Comparison of ENCODE assay signal across 9 mouse cellular contexts in genomic region chr15:83042655-83043361, GRCm38 (mm10). TPM values are rescaled to one million over a fixed set of nuclear protein-coding genes. Genes with fewer than 3 reads are reported as not detected.
DNase-seq lines count a peak whose midpoint lies in the region; ATAC-seq lines count a peak whose summit lies in the region.
"Had no signal": no experiment of that assay in that cellular context is flagged by ENCODE, and none has a peak within 500 bp of the region (broad histone marks: within the 10 kb centered on the region; RNA-seq: fewer than 3 reads in every experiment).

No protein-coding gene starts in this region.

- no peak for DNase-seq in lung, postnatal 25 days (ENCODE audit: low spot score)
- peak; percentile 67 to 70 for DNase-seq in layer of hippocampus, postnatal 10 days (ENCODE audit: low spot score in 2 of 2)
- DNase-seq in kidney, adult 11 months: no peak
- DNase-seq in urinary bladder, postnatal 25 days (ENCODE audit: low spot score): no peak
- DNase-seq in urinary bladder, postnatal 14 days (ENCODE audit: low spot score): no peak

- no peak overlapping the region for H3K27ac ChIP-seq in lung, embryonic 15.5 days
- H3K27ac ChIP-seq in embryonic facial prominence, embryonic 12.5 days: peak overlapping the region; percentile 69; the same call in 1 of the 2 replicates
- no peak overlapping the region for H3K27ac ChIP-seq in stomach, embryonic 16.5 days (ENCODE audit: low read length)
- H3K27ac ChIP-seq: liver, embryonic 15.5 days had no signal

- H3K27me3 ChIP-seq in lung, embryonic 15.5 days: no peaks in the 10 kb centered on the region
- H3K27me3 ChIP-seq in embryonic facial prominence, embryonic 12.5 days: no peaks in the 10 kb centered on the region
- H3K27me3 ChIP-seq in stomach, embryonic 16.5 days (ENCODE audit: control insufficient read depth, insufficient read depth, low read length): no peaks in the 10 kb centered on the region
- H3K27me3 ChIP-seq: liver, embryonic 15.5 days had no signal

- no peak overlapping the region for H3K4me3 ChIP-seq in lung, embryonic 15.5 days
- no peak overlapping the region for H3K4me3 ChIP-seq in embryonic facial prominence, embryonic 12.5 days
- no peak overlapping the region for H3K4me3 ChIP-seq in stomach, embryonic 16.5 days (replicated peaks; ENCODE audit: low read length)
- H3K4me3 ChIP-seq: liver, embryonic 15.5 days had no signal

- peak overlapping the region; percentile 28; the same call in 1 of the 2 replicates for H3K4me2 ChIP-seq in lung, embryonic 15.5 days
- peak overlapping the region; percentile 34 for H3K4me2 ChIP-seq in embryonic facial prominence, embryonic 12.5 days (replicated peaks)
- peak overlapping the region; percentile 30 for H3K4me2 ChIP-seq in stomach, embryonic 16.5 days (ENCODE audit: low read depth, low read length)
- H3K4me2 ChIP-seq: liver, embryonic 15.5 days had no signal

- H3K9me3 ChIP-seq in lung, embryonic 15.5 days: no peaks in the 10 kb centered on the region
- H3K9me3 ChIP-seq in embryonic facial prominence, embryonic 12.5 days: no peaks in the 10 kb centered on the region; the same call in 1 of the 2 replicates
- H3K9me3 ChIP-seq in stomach, embryonic 16.5 days (replicated peaks; ENCODE audit: control insufficient read depth, low read length): no peaks in the 10 kb centered on the region; the same call in 1 of the 2 replicates
- H3K9me3 ChIP-seq: liver, embryonic 15.5 days had no signal

- ATAC-seq in lung, embryonic 15.5 days (ENCODE audit: borderline replicate concordance, extremely low read depth, low FRiP score, low TSS enrichment): no peak
- ATAC-seq in embryonic facial prominence, embryonic 12.5 days (ENCODE audit: insufficient number of reproducible peaks, insufficient read depth, low FRiP score, low TSS enrichment): no peak; the same call in 1 of the 2 replicates
- peak; percentile 59; the same call in 1 of the 2 replicates for ATAC-seq in stomach, embryonic 16.5 days (ENCODE audit: insufficient read depth, low FRiP score)

- H3K4me1 ChIP-seq in lung, embryonic 15.5 days: peaks cover 38% of the 10 kb centered on the region
- peaks cover 27% of the 10 kb centered on the region for H3K4me1 ChIP-seq in embryonic facial prominence, embryonic 12.5 days
- H3K4me1 ChIP-seq in stomach, embryonic 16.5 days (ENCODE audit: control insufficient read depth, insufficient read depth, low read length): peaks cover 14% of the 10 kb centered on the region

- WGBS in lung, embryonic 15.5 days: 7% methylated on average over 6 of the region's 6 CpGs
- 7% methylated on average over 6 of the region's 6 CpGs for WGBS in embryonic facial prominence, embryonic 12.5 days
- WGBS in stomach, embryonic 16.5 days: 8% methylated on average over 6 of the region's 6 CpGs

- no peak overlapping the region for H3K9ac ChIP-seq in lung, embryonic 15.5 days
- H3K9ac ChIP-seq in embryonic facial prominence, embryonic 12.5 days: no peak overlapping the region
- H3K9ac ChIP-seq in stomach, embryonic 16.5 days (ENCODE audit: low read length): peak overlapping the region; percentile 55
- H3K9ac ChIP-seq: liver, embryonic 15.5 days had no signal

- H3K36me3 ChIP-seq in lung, embryonic 15.5 days: no peaks in the 10 kb centered on the region
- no peaks in the 10 kb centered on the region for H3K36me3 ChIP-seq in embryonic facial prominence, embryonic 12.5 days
- no peaks in the 10 kb centered on the region for H3K36me3 ChIP-seq in stomach, embryonic 16.5 days (ENCODE audit: control insufficient read depth, insufficient read depth, low read length)
- H3K36me3 ChIP-seq: liver, embryonic 15.5 days had no signal

RNA-seq across cellular contexts. Expression of gene Nfam1, which starts 9.7 kb away (rescaled TPM):
- 3.5 and 3.8 TPM in 2 replicates for polyA plus RNA-seq in lung, embryonic 15.5 days (2015; fragmentation: Nextera tagmentation; extraction: Ambion mirVana)
- polyA plus RNA-seq in embryonic facial prominence, embryonic 12.5 days (2016; fragmentation: Nextera tagmentation; extraction: Ambion mirVana): 2.3 and 3.0 TPM in 2 replicates
- 1 to 10 TPM; 1.6 to 2.4 TPM for total RNA-seq in layer of hippocampus, postnatal 10 days (2021)
- 5.6 and 7.4 TPM in 2 replicates for polyA plus RNA-seq in stomach, embryonic 16.5 days (2015; fragmentation: Nextera tagmentation; extraction: Ambion mirVana)

RNA-seq across cellular contexts. Expression of gene Serhl, which starts 46.5 kb away (rescaled TPM):
- 61.9 TPM in 2 replicates for polyA plus RNA-seq in lung, embryonic 15.5 days (2015; fragmentation: Nextera tagmentation; extraction: Ambion mirVana)
- polyA plus RNA-seq in embryonic facial prominence, embryonic 12.5 days (2016; fragmentation: Nextera tagmentation; extraction: Ambion mirVana): 56.2 and 57.8 TPM in 2 replicates
- 10 to 100 TPM; 11.6 to 12.0 TPM for total RNA-seq in layer of hippocampus, postnatal 10 days (2021)
- polyA plus RNA-seq in stomach, embryonic 16.5 days (2015; fragmentation: Nextera tagmentation; extraction: Ambion mirVana): 61.0 and 63.7 TPM in 2 replicates

RNA-seq across cellular contexts. Expression of gene Tcf20, which starts 55.1 kb away (rescaled TPM):
- polyA plus RNA-seq in lung, embryonic 15.5 days (2015; fragmentation: Nextera tagmentation; extraction: Ambion mirVana): 7.2 TPM in 2 replicates
- polyA plus RNA-seq in embryonic facial prominence, embryonic 12.5 days (2016; fragmentation: Nextera tagmentation; extraction: Ambion mirVana): 13.9 and 15.1 TPM in 2 replicates
- 100 to 1,000 TPM; 139 to 153 TPM for total RNA-seq in layer of hippocampus, postnatal 10 days (2021)
- polyA plus RNA-seq in stomach, embryonic 16.5 days (2015; fragmentation: Nextera tagmentation; extraction: Ambion mirVana): 7.1 and 8.0 TPM in 2 replicates

Comparison
In these comparisons a context has a peak if more than half of its experiments do, and no peak if none do; other contexts are left out.
1. DNase-seq: peak in layer of hippocampus, postnatal 10 days (2 of 2); none in lung, postnatal 25 days (single experiment), kidney, adult 11 months (single experiment), urinary bladder, postnatal 25 days (single experiment) and urinary bladder, postnatal 14 days (single experiment).
2. Peak in every context shown above with its lines, with median percentiles within 50 percentile points of each other: H3K4me2 ChIP-seq.